Mouse (Mus musculus) hindbrain, embryonic 13.5 days (tissue): ENCODE data around the gene Tspyl1. TPM values are rescaled to one million over a fixed set of nuclear protein-coding genes. Genes with fewer than 3 reads are reported as not detected.
A peak's percentile ranks its signal among the peaks of the same experiment; 100 is the strongest.
"Not testable (repeated sequence)": the region's sequence is repeated elsewhere in the genome, so short reads cannot be mapped to it uniquely, and the experiment has no call there.

Experiments
- ATAC-seq: fragments of 200-750 bp; cut with Nextera tagmentation; 2 replicates; pipeline ENCODE4 v1.8.0; 2017; ENCODE audit warnings: moderate TSS enrichment; ENCODE audit not compliant: low FRiP score
- H3K27ac ChIP-seq: fragments of 300-500 bp; sonication (generic); 2 replicates; pipeline ENCODE4 v1.5.1; 2015; ENCODE audit warnings: inconsistent platforms, mild to moderate bottlenecking, moderate library complexity
- H3K27me3 ChIP-seq: fragments of 300-500 bp; sonication (generic); 2 replicates; pipeline ENCODE4 v1.6.1; 2015; ENCODE audit warnings: mild to moderate bottlenecking, inconsistent platforms
- H3K36me3 ChIP-seq: fragments of 300-500 bp; sonication (generic); 2 replicates; pipeline ENCODE4 v1.6.1; 2015; ENCODE audit warnings: mild to moderate bottlenecking, inconsistent platforms
- H3K4me1 ChIP-seq: fragments of 300-500 bp; sonication (generic); replicated peaks from 2 replicates; pipeline ENCODE4 v1.6.1; 2015; ENCODE audit warnings: inconsistent platforms
- H3K4me2 ChIP-seq: fragments of 300-500 bp; sonication (generic); 2 replicates; pipeline ENCODE4 v1.6.1; 2015; ENCODE audit warnings: inconsistent platforms, mild to moderate bottlenecking, moderate library complexity
- H3K4me3 ChIP-seq: fragments of 300-500 bp; sonication (generic); 2 replicates; pipeline ENCODE4 v1.5.1; 2015; ENCODE audit warnings: mild to moderate bottlenecking, inconsistent platforms
- H3K9ac ChIP-seq: fragments of 300-500 bp; sonication (generic); 2 replicates; pipeline ENCODE4 v1.6.1; 2015; ENCODE audit warnings: mild to moderate bottlenecking, inconsistent platforms
- H3K9me3 ChIP-seq: fragments of 300-500 bp; sonication (generic); 2 replicates; pipeline ENCODE4 v1.6.1; 2016; ENCODE audit warnings: inconsistent platforms
- WGBS: fragments of 180-500 bp; shearing (Covaris S2); methylation state at CpG from one replicate; pipeline ENCODE4 v1.1.7; 2015; 5-methylcytosine and 5-hydroxymethylcytosine counted together
- polyA plus RNA-seq: library from polyadenylated mRNA; unstranded; fragments of >200 nt; fragmentation: Nextera tagmentation; extraction: Ambion mirVana; gene quantifications from 2 replicates; pipeline ENCODE4 v1.2.1, GENCODE M21; 2015

The Tspyl1 gene
- 152 and 156 TPM in 2 replicates for polyA plus RNA-seq

- Histone ChIP-seq H3K9ac (peak within 1 kb of the TSS; percentile 97), H3K9me3 (no peaks in the 10 kb centered on the region), H3K4me2 (peak within 1 kb of the TSS; percentile 77), H3K27ac (peak within 1 kb of the TSS; percentile 93), H3K4me3 (peak within 1 kb of the TSS; percentile 95), H3K36me3 (peaks cover 4% of the 10 kb centered on the region), H3K4me1 (peaks cover 20% of the 10 kb centered on the region), H3K27me3 (no peaks in the 10 kb centered on the region)
- ATAC-seq = peak; percentile 98
- WGBS = under 1% methylated on average over 38 of the region's 38 CpGs
Observed at GRCm38 (mm10) chr10:34281962-34282388, at the start of gene Tspyl1. TSS of gene Tspyl1 (plus strand) at chr10:34282190.

- ATAC-seq = no peak
- no peak overlapping the region for H3K4me3 ChIP-seq
- no peak overlapping the region for H3K4me2 ChIP-seq
- no peaks in the 10 kb centered on the region for H3K27me3 ChIP-seq
- no peaks in the 10 kb centered on the region for H3K36me3 ChIP-seq
- no peaks in the 10 kb centered on the region for H3K4me1 ChIP-seq
- no peaks in the 10 kb centered on the region for H3K9me3 ChIP-seq
- H3K9ac ChIP-seq = no peak overlapping the region
- H3K27ac ChIP-seq = no peak overlapping the region
- WGBS = 71% methylated on average over 1 of the region's 1 CpGs
Observed at GRCm38 (mm10) chr10:34233418-34233817, 48.6 kb upstream of the Tspyl1 start.

- H3K9ac ChIP-seq = no peak overlapping the region
- no peaks in the 10 kb centered on the region for H3K27me3 ChIP-seq
- no peaks in the 10 kb centered on the region for H3K9me3 ChIP-seq
- no peaks in the 10 kb centered on the region for H3K36me3 ChIP-seq
- no peak overlapping the region for H3K4me3 ChIP-seq
- H3K4me2 ChIP-seq = no peak overlapping the region
- no peak for ATAC-seq
- H3K4me1 ChIP-seq = no peaks in the 10 kb centered on the region
- 30% methylated on average over 2 of the region's 2 CpGs for WGBS
- H3K27ac ChIP-seq = no peak overlapping the region
Observed at GRCm38 (mm10) chr10:34233931-34234745, 47.9 kb upstream of the Tspyl1 start.

- ATAC-seq = no peak
- 30% methylated on average over 3 of the region's 3 CpGs for WGBS
- Histone ChIP-seq H3K9ac (no peak overlapping the region), H3K4me2 (no peak overlapping the region), H3K36me3 (no peaks in the 10 kb centered on the region), H3K9me3 (no peaks in the 10 kb centered on the region), H3K27me3 (no peaks in the 10 kb centered on the region), H3K4me3 (no peak overlapping the region), H3K27ac (no peak overlapping the region), H3K4me1 (no peaks in the 10 kb centered on the region)
Observed at GRCm38 (mm10) chr10:34235384-34235783, 46.6 kb upstream of the Tspyl1 start.

GRCm38 (mm10) chr10:34236569-34236968, 45.4 kb upstream of the Tspyl1 start:
- 85% methylated on average over 5 of the region's 5 CpGs for WGBS
- no peak for ATAC-seq

GRCm38 (mm10) chr10:34238536-34238935, 43.5 kb upstream of the Tspyl1 start:
- Histone ChIP-seq H3K36me3 (no peaks in the 10 kb centered on the region), H3K9me3 (no peaks in the 10 kb centered on the region), H3K27ac (no peak overlapping the region), H3K4me2 (no peak overlapping the region), H3K9ac (no peak overlapping the region), H3K27me3 (no peaks in the 10 kb centered on the region), H3K4me3 (no peak overlapping the region), H3K4me1 (no peaks in the 10 kb centered on the region)
- 84% methylated on average over 4 of the region's 4 CpGs for WGBS
- no peak for ATAC-seq

More at GRCm38 (mm10) chr10:34236569-34236968, 45.4 kb upstream of the Tspyl1 start:
- Histone ChIP-seq H3K9me3 (no peaks in the 10 kb centered on the region), H3K27me3 (no peaks in the 10 kb centered on the region), H3K4me2 (no peak overlapping the region), H3K4me3 (no peak overlapping the region), H3K4me1 (no peaks in the 10 kb centered on the region), H3K9ac (no peak overlapping the region), H3K27ac (no peak overlapping the region), H3K36me3 (no peaks in the 10 kb centered on the region)

- no peak overlapping the region for H3K4me2 ChIP-seq
- no peaks in the 10 kb centered on the region for H3K27me3 ChIP-seq
- no peak for ATAC-seq
- no peak overlapping the region for H3K27ac ChIP-seq
- no peak overlapping the region for H3K9ac ChIP-seq
- 87% methylated on average over 5 of the region's 5 CpGs for WGBS
- no peaks in the 10 kb centered on the region for H3K36me3 ChIP-seq
- H3K4me1 ChIP-seq = no peaks in the 10 kb centered on the region
- H3K4me3 ChIP-seq = no peak overlapping the region
- no peaks in the 10 kb centered on the region for H3K9me3 ChIP-seq
Observed at GRCm38 (mm10) chr10:34244745-34245144, 37.2 kb upstream of the Tspyl1 start.

- ATAC-seq = no peak
- no peak overlapping the region for H3K27ac ChIP-seq
- H3K36me3 ChIP-seq = no peaks in the 10 kb centered on the region
- no peak overlapping the region for H3K9ac ChIP-seq
- no peaks in the 10 kb centered on the region for H3K27me3 ChIP-seq
- H3K4me2 ChIP-seq = no peak overlapping the region
- WGBS = 74% methylated on average over 2 of the region's 2 CpGs
- H3K4me1 ChIP-seq = no peaks in the 10 kb centered on the region
- H3K4me3 ChIP-seq = no peak overlapping the region
- no peaks in the 10 kb centered on the region for H3K9me3 ChIP-seq
Observed at GRCm38 (mm10) chr10:34246106-34246505, 35.9 kb upstream of the Tspyl1 start.

- 45% methylated on average over 3 of the region's 3 CpGs for WGBS
- no peaks in the 10 kb centered on the region for H3K9me3 ChIP-seq
- no peak overlapping the region for H3K4me2 ChIP-seq
- no peaks in the 10 kb centered on the region for H3K36me3 ChIP-seq
- H3K27ac ChIP-seq = no peak overlapping the region
- H3K9ac ChIP-seq = no peak overlapping the region
- H3K4me3 ChIP-seq = no peak overlapping the region
- no peak for ATAC-seq
- no peaks in the 10 kb centered on the region for H3K27me3 ChIP-seq
- H3K4me1 ChIP-seq = no peaks in the 10 kb centered on the region
Observed at GRCm38 (mm10) chr10:34247757-34248156, 34.2 kb upstream of the Tspyl1 start.

GRCm38 (mm10) chr10:34249594-34249993, 32.4 kb upstream of the Tspyl1 start:
- no peak for ATAC-seq
- H3K36me3 ChIP-seq = no peaks in the 10 kb centered on the region
- H3K4me1 ChIP-seq = no peaks in the 10 kb centered on the region
- H3K9me3 ChIP-seq = no peaks in the 10 kb centered on the region
- no peaks in the 10 kb centered on the region for H3K27me3 ChIP-seq
- H3K9ac ChIP-seq = no peak overlapping the region
- no peak overlapping the region for H3K4me3 ChIP-seq
- H3K27ac ChIP-seq = no peak overlapping the region
- no peak overlapping the region for H3K4me2 ChIP-seq
- WGBS = 35% methylated on average over 2 of the region's 2 CpGs

- WGBS = 88% methylated on average over 9 of the region's 9 CpGs
- H3K9ac ChIP-seq, H3K36me3 ChIP-seq, H3K4me1 ChIP-seq, H3K4me3 ChIP-seq, H3K27ac ChIP-seq, H3K9me3 ChIP-seq, H3K27me3 ChIP-seq, H3K4me2 ChIP-seq, ATAC-seq: not testable (repeated sequence)
Observed at GRCm38 (mm10) chr10:34252833-34253232, 29.2 kb upstream of the Tspyl1 start.

GRCm38 (mm10) chr10:34265106-34265505, 16.9 kb upstream of the Tspyl1 start:
- no peak overlapping the region for H3K4me2 ChIP-seq
- no peak overlapping the region for H3K27ac ChIP-seq
- no peaks in the 10 kb centered on the region for H3K27me3 ChIP-seq
- H3K9me3 ChIP-seq = no peaks in the 10 kb centered on the region
- WGBS = 83% methylated on average over 4 of the region's 4 CpGs
- no peak overlapping the region for H3K9ac ChIP-seq
- H3K4me1 ChIP-seq = no peaks in the 10 kb centered on the region
- H3K36me3 ChIP-seq = no peaks in the 10 kb centered on the region
- no peak overlapping the region for H3K4me3 ChIP-seq
- no peak for ATAC-seq
